8 mouse cellular contexts compared by ENCODE assay signal in the genomic region with DNA sequence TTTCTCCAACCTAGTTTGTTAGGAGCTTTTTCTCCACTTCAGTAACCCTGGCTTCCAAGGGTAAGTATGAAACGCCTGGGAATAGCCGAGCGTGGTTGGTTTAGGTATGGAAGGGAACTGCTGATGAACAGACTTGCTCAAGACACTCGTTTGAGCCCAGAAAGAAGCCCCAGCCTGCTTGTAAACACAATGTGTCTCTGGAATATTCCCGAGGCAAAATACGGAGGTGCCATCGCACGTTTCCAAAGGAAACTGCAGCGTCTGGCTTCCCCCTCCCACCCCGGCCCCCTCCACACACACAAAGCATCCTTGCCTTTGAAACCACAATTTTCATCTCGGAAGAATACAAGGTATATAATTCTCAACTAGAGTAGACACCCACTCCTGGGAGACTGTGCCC. TPM values are rescaled to one million over a fixed set of nuclear protein-coding genes. Genes with fewer than 3 reads are reported as not detected.
DNase-seq lines count a peak whose midpoint lies in the region; ATAC-seq and TF ChIP-seq lines count a peak whose summit lies in the region.

No protein-coding gene starts in this region.

- TF ChIP-seq CTCF in bone marrow, adult 2 months (IDR thresholded peaks at IDR 0.05; ENCODE audit: control insufficient read depth, insufficient read depth, low read length), result no peak
- peak; percentile 25; the same call in 1 of the 2 replicates for TF ChIP-seq CTCF in forebrain, postnatal 0 days (IDR thresholded peaks at IDR 0.05; ENCODE audit: low read depth)

- H3K9me3 ChIP-seq in heart, embryonic 11.5 days (replicated peaks; ENCODE audit: control insufficient read depth, low read length), result no peaks in the 10 kb centered on the region
- H3K9me3 ChIP-seq in forebrain, postnatal 0 days (ENCODE audit: low read length), result no peaks in the 10 kb centered on the region
- no peaks in the 10 kb centered on the region for H3K9me3 ChIP-seq in midbrain, embryonic 11.5 days (ENCODE audit: control insufficient read depth, low read length)

- H3K4me3 ChIP-seq in heart, embryonic 11.5 days (ENCODE audit: low read depth, low read length), result peak overlapping the region; percentile 73
- H3K4me3 ChIP-seq in bone marrow, adult 2 months (replicated peaks; ENCODE audit: control insufficient read depth, low read depth, low read length), result peak overlapping the region; percentile 31
- H3K4me3 ChIP-seq in forebrain, postnatal 0 days (ENCODE audit: low read depth, low read length), result peak overlapping the region; percentile 79
- H3K4me3 ChIP-seq in midbrain, embryonic 11.5 days (ENCODE audit: low read depth, low read length), result peak overlapping the region; percentile 64

- no peak for DNase-seq in heart, adult 8-10 months (ENCODE audit: low spot score)
- DNase-seq in forebrain, postnatal 0 days, result peak; percentile 73
- peak; percentile 91 for DNase-seq in midbrain, embryonic 11.5 days (ENCODE audit: low spot score, missing footprints)
- no peak for DNase-seq in ovary, adult 18-20 months (ENCODE audit: low spot score)
- DNase-seq in adrenal gland, postnatal 25 days, result no peak
- DNase-seq in urinary bladder, postnatal 4 days (ENCODE audit: low spot score in 2 of 2), result no peak

- ATAC-seq in heart, embryonic 11.5 days (replicated peaks; ENCODE audit: insufficient number of reproducible peaks, low FRiP score, low TSS enrichment), result no peak
- no peak for ATAC-seq in forebrain, postnatal 0 days
- no peak for ATAC-seq in midbrain, embryonic 11.5 days (ENCODE audit: low FRiP score)

- H3K4me2 ChIP-seq in heart, embryonic 11.5 days, result peak overlapping the region; percentile 81
- peak overlapping the region; percentile 77 for H3K4me2 ChIP-seq in forebrain, postnatal 0 days (ENCODE audit: low read depth)
- H3K4me2 ChIP-seq in midbrain, embryonic 11.5 days, result peak overlapping the region; percentile 100

- no peak for TF ChIP-seq POLR2A in bone marrow, adult 2 months (IDR thresholded peaks at IDR 0.05; ENCODE audit: borderline replicate concordance, control insufficient read depth, low read depth, low read length)

- no peaks in the 10 kb centered on the region for H3K36me3 ChIP-seq in heart, embryonic 11.5 days (ENCODE audit: control insufficient read depth, insufficient read depth, low read length)
- H3K36me3 ChIP-seq in forebrain, postnatal 0 days (ENCODE audit: insufficient read depth), result no peaks in the 10 kb centered on the region
- no peaks in the 10 kb centered on the region for H3K36me3 ChIP-seq in midbrain, embryonic 11.5 days (ENCODE audit: control insufficient read depth, insufficient read depth, low read length)

- H3K4me1 ChIP-seq in heart, embryonic 11.5 days (ENCODE audit: control insufficient read depth, insufficient read depth, low read length), result peaks cover 32% of the 10 kb centered on the region
- peaks cover 10% of the 10 kb centered on the region; the same call in 1 of the 2 replicates for H3K4me1 ChIP-seq in bone marrow, adult 2 months (ENCODE audit: control insufficient read depth, insufficient read depth, low read length)
- peaks cover 26% of the 10 kb centered on the region for H3K4me1 ChIP-seq in forebrain, postnatal 0 days (ENCODE audit: insufficient read depth)
- peaks cover 15% of the 10 kb centered on the region for H3K4me1 ChIP-seq in midbrain, embryonic 11.5 days (ENCODE audit: control insufficient read depth, insufficient read depth, low read length)

- 8% methylated on average over 11 of the region's 11 CpGs for WGBS in heart, embryonic 11.5 days (ENCODE audit: insufficient replicate concordance)
- 9% methylated on average over 11 of the region's 11 CpGs for WGBS in bone marrow, adult 2 months
- WGBS in forebrain, postnatal 0 days, result 3% methylated on average over 11 of the region's 11 CpGs
- 6% methylated on average over 11 of the region's 11 CpGs for WGBS in midbrain, embryonic 11.5 days

- H3K27me3 ChIP-seq in heart, embryonic 11.5 days (ENCODE audit: control insufficient read depth, insufficient read depth, low read length), result 0 out of 2 replicates have a peak, but pooled peaks cover 7% of the 10 kb centered on the region
- no peaks in the 10 kb centered on the region for H3K27me3 ChIP-seq in forebrain, postnatal 0 days (ENCODE audit: insufficient read depth, low read length)
- peaks cover 46% of the 10 kb centered on the region for H3K27me3 ChIP-seq in midbrain, embryonic 11.5 days (ENCODE audit: control insufficient read depth, insufficient read depth, low read length)

- H3K27ac ChIP-seq in heart, embryonic 11.5 days (ENCODE audit: low read depth, low read length), result no peak overlapping the region
- no peak overlapping the region for H3K27ac ChIP-seq in bone marrow, adult 2 months (ENCODE audit: control insufficient read depth, insufficient read depth, low read depth, low read length, poor library complexity)
- peak overlapping the region; percentile 82; the same call in 1 of the 2 replicates for H3K27ac ChIP-seq in forebrain, postnatal 0 days (ENCODE audit: low read depth, low read length)
- no peak overlapping the region for H3K27ac ChIP-seq in midbrain, embryonic 11.5 days (ENCODE audit: low read depth, low read length)

- peak overlapping the region; percentile 74 for H3K9ac ChIP-seq in heart, embryonic 11.5 days (ENCODE audit: low read depth, low read length)
- H3K9ac ChIP-seq in forebrain, postnatal 0 days, result peak overlapping the region; percentile 81
- H3K9ac ChIP-seq in midbrain, embryonic 11.5 days (ENCODE audit: low read length), result no peak overlapping the region

RNA-seq across cellular contexts. Expression of gene Gfod1, which starts 1.7 kb away (rescaled TPM):
- 1.4 and 1.5 TPM in 2 replicates for polyA plus RNA-seq in heart, embryonic 11.5 days (2014; fragmentation: Nextera tagmentation; extraction: Ambion mirVana)
- 10 to 100 TPM; 28.2 to 33.9 (median 30.5) TPM for total RNA-seq in heart, adult 8-10 months (2022)
- 3.4 and 10.4 TPM in 2 replicates for polyA plus RNA-seq in bone marrow, adult 2 months (2011; ENCODE audit: insufficient read depth, insufficient read length, low replicate concordance, missing spikeins)
- 16.6 and 18.6 TPM in 2 replicates for total RNA-seq in forebrain, postnatal 0 days (2014; rRNA removed)
- polyA plus RNA-seq in forebrain, postnatal 0 days (2015; fragmentation: Nextera tagmentation; extraction: Ambion mirVana), result 3.0 and 3.9 TPM in 2 replicates
- 0.53 and 0.77 TPM in 2 replicates for polyA plus RNA-seq in midbrain, embryonic 11.5 days (2014; fragmentation: Nextera tagmentation; extraction: Ambion mirVana)
- 9.0 and 9.9 TPM in 2 replicates for total RNA-seq in adrenal gland, postnatal 25 days (2021)

Comparison
In these comparisons a context has a peak if more than half of its experiments do, and no peak if none do; other contexts are left out.
1. DNase-seq: peak in forebrain, postnatal 0 days (single experiment) and midbrain, embryonic 11.5 days (single experiment); none in heart, adult 8-10 months (single experiment), ovary, adult 18-20 months (single experiment), adrenal gland, postnatal 25 days (single experiment) and urinary bladder, postnatal 4 days (0 of 2).
2. Peak in every context shown above with its lines, with median percentiles within 50 percentile points of each other: H3K4me2 ChIP-seq and H3K4me3 ChIP-seq.